In genomic region chr10:79964727-79965126, GRCm38 (mm10) we compare ENCODE assay signal across 18 mouse cellular contexts. TPM values are rescaled to one million over a fixed set of nuclear protein-coding genes. Genes with fewer than 3 reads are reported as not detected.
"Had no signal": no experiment of that assay in that cellular context is flagged by ENCODE, and none has a peak within 500 bp of the region (broad histone marks: within the 10 kb centered on the region; RNA-seq: fewer than 3 reads in every experiment).

No protein-coding gene starts in this region.

- H3K9me3 ChIP-seq: neural tube, embryonic 13.5 days; neural tube, embryonic 15.5 days; stomach, embryonic 15.5 days had no signal

- H3K27me3 ChIP-seq: stomach, embryonic 15.5 days had no signal

- H3K4me2 ChIP-seq: neural tube, embryonic 13.5 days; neural tube, embryonic 15.5 days; stomach, embryonic 15.5 days had no signal

- H3K4me3 ChIP-seq: neural tube, embryonic 13.5 days; neural tube, embryonic 15.5 days; stomach, embryonic 15.5 days had no signal

- DNase-seq: retina, postnatal 1 day; right cerebral cortex, adult 18-20 months; right cerebral cortex, postnatal 14 days; right cerebral cortex, postnatal 25 days; right cerebral cortex, postnatal 4 days; spleen, adult 18-20 months; thymus, adult 18-20 months; thymus, adult 2 months; thymus, postnatal 14 days; thymus, postnatal 25 days; thymus, postnatal 36 days; thymus, postnatal 4 days had no signal

- H3K27ac ChIP-seq: neural tube, embryonic 13.5 days; neural tube, embryonic 15.5 days; stomach, embryonic 15.5 days; stomach, postnatal 0 days had no signal

- H3K9ac ChIP-seq: neural tube, embryonic 13.5 days; neural tube, embryonic 15.5 days; stomach, embryonic 15.5 days had no signal

RNA-seq across cellular contexts. Expression of gene Grin3b, which starts 5.8 kb away (rescaled TPM):
- polyA plus RNA-seq: small intestine, adult 2 months; urinary bladder, adult 2 months had no signal
